Mouse (Mus musculus): ENCODE data around the gene Gcsh. TPM values are rescaled to one million over a fixed set of nuclear protein-coding genes. Genes with fewer than 3 reads are reported as not detected.

Gcsh gene
- 154 and 158 TPM in 2 replicates for polyA plus RNA-seq (2014; fragmentation: Nextera tagmentation; extraction: Ambion mirVana)

GRCm38 (mm10) chr8:116993095-116993867 lies at the start of gene Gcsh:
Gene Gcsh (minus strand): TSS chr8:116993537.
- H3K4me3 ChIP-seq (ENCODE audit: low read depth, low read length) = peak within 1 kb of the TSS; percentile 68
- no peaks in the 10 kb centered on the region for H3K9me3 ChIP-seq (ENCODE audit: control insufficient read depth, low read length)
- no peaks in the 10 kb centered on the region for H3K36me3 ChIP-seq (ENCODE audit: control insufficient read depth, insufficient read depth, low read length)
- peak within 1 kb of the TSS; percentile 67 for H3K9ac ChIP-seq (ENCODE audit: low read length)
- no peak within 1 kb of the TSS for H3K27ac ChIP-seq (ENCODE audit: low read depth, low read length)
- DNase-seq (ENCODE audit: low spot score) = peak; percentile 100
- no peaks in the 10 kb centered on the region for H3K27me3 ChIP-seq (ENCODE audit: control insufficient read depth, insufficient read depth, low read length)
- WGBS = under 1% methylated on average over 54 of the region's 56 CpGs
- H3K4me2 ChIP-seq (ENCODE audit: low read depth) = peak within 1 kb of the TSS; percentile 93
- H3K4me1 ChIP-seq (ENCODE audit: control insufficient read depth, insufficient read depth, low read length) = peaks cover 5% of the 10 kb centered on the region; the same call in 1 of the 2 replicates
- peak; percentile 100 for ATAC-seq (ENCODE audit: insufficient read depth, low FRiP score, low TSS enrichment)

- H3K36me3 ChIP-seq (ENCODE audit: control insufficient read depth, insufficient read depth, low read length) = no peaks in the 10 kb centered on the region
- H3K27me3 ChIP-seq (ENCODE audit: control insufficient read depth, insufficient read depth, low read length) = no peaks in the 10 kb centered on the region
- no peaks in the 10 kb centered on the region for H3K4me1 ChIP-seq (ENCODE audit: control insufficient read depth, insufficient read depth, low read length)
- DNase-seq (ENCODE audit: low spot score) (no peak), ATAC-seq (ENCODE audit: insufficient read depth, low FRiP score, low TSS enrichment) (no peak)
- H3K4me3 ChIP-seq (ENCODE audit: low read depth, low read length) = no peak overlapping the region
- no peak overlapping the region for H3K4me2 ChIP-seq (ENCODE audit: low read depth)
- no peak overlapping the region for H3K9ac ChIP-seq (ENCODE audit: low read length)
- 58% methylated on average over 7 of the region's 7 CpGs for WGBS
- no peaks in the 10 kb centered on the region for H3K9me3 ChIP-seq (ENCODE audit: control insufficient read depth, low read length)
- no peak overlapping the region for H3K27ac ChIP-seq (ENCODE audit: low read depth, low read length)
These were observed 46.5 kb upstream of the Gcsh start for GRCm38 (mm10) chr8:117039843-117040242.

- H3K9ac ChIP-seq (ENCODE audit: low read length) = no peak overlapping the region
- no peaks in the 10 kb centered on the region for H3K27me3 ChIP-seq (ENCODE audit: control insufficient read depth, insufficient read depth, low read length)
- H3K4me2 ChIP-seq (ENCODE audit: low read depth) = no peak overlapping the region
- H3K27ac ChIP-seq (ENCODE audit: low read depth, low read length) = no peak overlapping the region
- H3K4me1 ChIP-seq (ENCODE audit: control insufficient read depth, insufficient read depth, low read length) = no peaks in the 10 kb centered on the region
- no peaks in the 10 kb centered on the region for H3K36me3 ChIP-seq (ENCODE audit: control insufficient read depth, insufficient read depth, low read length)
- no peak for DNase-seq (ENCODE audit: low spot score)
- WGBS = 89% methylated on average over 7 of the region's 7 CpGs
- H3K9me3 ChIP-seq (ENCODE audit: control insufficient read depth, low read length) = no peaks in the 10 kb centered on the region
- no peak for ATAC-seq (ENCODE audit: insufficient read depth, low FRiP score, low TSS enrichment)
- H3K4me3 ChIP-seq (ENCODE audit: low read depth, low read length) = no peak overlapping the region
These were observed 44.1 kb upstream of the Gcsh start for GRCm38 (mm10) chr8:117037374-117037935.

- no peak overlapping the region for H3K4me3 ChIP-seq (ENCODE audit: low read depth, low read length)
- no peaks in the 10 kb centered on the region for H3K36me3 ChIP-seq (ENCODE audit: control insufficient read depth, insufficient read depth, low read length)
- no peak for DNase-seq (ENCODE audit: low spot score)
- no peak overlapping the region for H3K27ac ChIP-seq (ENCODE audit: low read depth, low read length)
- 84% methylated on average over 3 of the region's 3 CpGs for WGBS
- no peaks in the 10 kb centered on the region for H3K4me1 ChIP-seq (ENCODE audit: control insufficient read depth, insufficient read depth, low read length)
- H3K9me3 ChIP-seq (ENCODE audit: control insufficient read depth, low read length) = no peaks in the 10 kb centered on the region
- H3K4me2 ChIP-seq (ENCODE audit: low read depth) = no peak overlapping the region
- no peaks in the 10 kb centered on the region for H3K27me3 ChIP-seq (ENCODE audit: control insufficient read depth, insufficient read depth, low read length)
- no peak overlapping the region for H3K9ac ChIP-seq (ENCODE audit: low read length)
- no peak for ATAC-seq (ENCODE audit: insufficient read depth, low FRiP score, low TSS enrichment)
These were observed 40.1 kb upstream of the Gcsh start for GRCm38 (mm10) chr8:117033393-117033792.

- Histone ChIP-seq H3K4me3 (ENCODE audit: low read depth, low read length) (no peak overlapping the region), H3K9ac (ENCODE audit: low read length) (no peak overlapping the region), H3K9me3 (ENCODE audit: control insufficient read depth, low read length) (no peaks in the 10 kb centered on the region), H3K4me2 (ENCODE audit: low read depth) (no peak overlapping the region), H3K27me3 (ENCODE audit: control insufficient read depth, insufficient read depth, low read length) (no peaks in the 10 kb centered on the region), H3K27ac (ENCODE audit: low read depth, low read length) (no peak overlapping the region), H3K36me3 (ENCODE audit: control insufficient read depth, insufficient read depth, low read length) (no peaks in the 10 kb centered on the region), H3K4me1 (ENCODE audit: control insufficient read depth, insufficient read depth, low read length) (no peaks in the 10 kb centered on the region)
- ATAC-seq (ENCODE audit: insufficient read depth, low FRiP score, low TSS enrichment) (no peak), DNase-seq (ENCODE audit: low spot score) (no peak)
- 87% methylated on average over 8 of the region's 8 CpGs for WGBS
These were observed 39.3 kb upstream of the Gcsh start for GRCm38 (mm10) chr8:117032609-117033008.

GRCm38 (mm10) chr8:117031476-117031875 lies 38.1 kb upstream of the Gcsh start:
- no peak for DNase-seq (ENCODE audit: low spot score)
- 72% methylated on average over 6 of the region's 6 CpGs for WGBS
- H3K4me1 ChIP-seq (ENCODE audit: control insufficient read depth, insufficient read depth, low read length) = no peaks in the 10 kb centered on the region

GRCm38 (mm10) chr8:117028686-117029085 lies 35.3 kb upstream of the Gcsh start:
- no peak overlapping the region for H3K27ac ChIP-seq (ENCODE audit: low read depth, low read length)
- DNase-seq (ENCODE audit: low spot score) = no peak
- 91% methylated on average over 10 of the region's 10 CpGs for WGBS
- H3K4me2 ChIP-seq (ENCODE audit: low read depth) = no peak overlapping the region
- H3K9ac ChIP-seq (ENCODE audit: low read length) = no peak overlapping the region
- no peaks in the 10 kb centered on the region for H3K4me1 ChIP-seq (ENCODE audit: control insufficient read depth, insufficient read depth, low read length)
- no peak overlapping the region for H3K4me3 ChIP-seq (ENCODE audit: low read depth, low read length)
- no peaks in the 10 kb centered on the region for H3K27me3 ChIP-seq (ENCODE audit: control insufficient read depth, insufficient read depth, low read length)
- no peaks in the 10 kb centered on the region for H3K36me3 ChIP-seq (ENCODE audit: control insufficient read depth, insufficient read depth, low read length)
- no peak for ATAC-seq (ENCODE audit: insufficient read depth, low FRiP score, low TSS enrichment)
- H3K9me3 ChIP-seq (ENCODE audit: control insufficient read depth, low read length) = no peaks in the 10 kb centered on the region

More at GRCm38 (mm10) chr8:117031476-117031875, 38.1 kb upstream of the Gcsh start:
- Histone ChIP-seq H3K9ac (ENCODE audit: low read length) (no peak overlapping the region), H3K36me3 (ENCODE audit: control insufficient read depth, insufficient read depth, low read length) (no peaks in the 10 kb centered on the region), H3K27ac (ENCODE audit: low read depth, low read length) (no peak overlapping the region), H3K9me3 (ENCODE audit: control insufficient read depth, low read length) (no peaks in the 10 kb centered on the region), H3K4me3 (ENCODE audit: low read depth, low read length) (no peak overlapping the region), H3K27me3 (ENCODE audit: control insufficient read depth, insufficient read depth, low read length) (no peaks in the 10 kb centered on the region), H3K4me2 (ENCODE audit: low read depth) (no peak overlapping the region)
- no peak for ATAC-seq (ENCODE audit: insufficient read depth, low FRiP score, low TSS enrichment)

GRCm38 (mm10) chr8:117027601-117028000 lies 34.3 kb upstream of the Gcsh start:
- Histone ChIP-seq H3K27ac (ENCODE audit: low read depth, low read length) (no peak overlapping the region), H3K36me3 (ENCODE audit: control insufficient read depth, insufficient read depth, low read length) (no peaks in the 10 kb centered on the region), H3K9ac (ENCODE audit: low read length) (no peak overlapping the region), H3K4me3 (ENCODE audit: low read depth, low read length) (no peak overlapping the region), H3K9me3 (ENCODE audit: control insufficient read depth, low read length) (no peaks in the 10 kb centered on the region), H3K4me1 (ENCODE audit: control insufficient read depth, insufficient read depth, low read length) (no peaks in the 10 kb centered on the region), H3K4me2 (ENCODE audit: low read depth) (no peak overlapping the region), H3K27me3 (ENCODE audit: control insufficient read depth, insufficient read depth, low read length) (no peaks in the 10 kb centered on the region)
- DNase-seq (ENCODE audit: low spot score) (no peak), ATAC-seq (ENCODE audit: insufficient read depth, low FRiP score, low TSS enrichment) (no peak)
- WGBS = 87% methylated on average over 5 of the region's 5 CpGs
